Mouse (Mus musculus): ENCODE measurements around the gene Rap1gds1. TPM values are rescaled to one million over a fixed set of nuclear protein-coding genes. Genes with fewer than 3 reads are reported as not detected.

The Rap1gds1 gene
- 61.5 and 62.5 TPM in 2 replicates for polyA plus RNA-seq (2014; fragmentation: Nextera tagmentation; extraction: Ambion mirVana)

- Histone ChIP-seq H3K27me3 (replicated peaks; ENCODE audit: control insufficient read depth, insufficient read depth, low read length) (no peaks in the 10 kb centered on the region), H3K9me3 (ENCODE audit: control insufficient read depth, low read length) (no peaks in the 10 kb centered on the region), H3K4me3 (ENCODE audit: low read depth, low read length) (peak within 1 kb of the TSS; percentile 96), H3K4me2 (ENCODE audit: low read depth, low read length) (peak within 1 kb of the TSS; percentile 81), H3K36me3 (ENCODE audit: control insufficient read depth, insufficient read depth, low read length) (no peaks in the 10 kb centered on the region), H3K4me1 (ENCODE audit: control insufficient read depth, insufficient read depth, low read length) (peaks cover 8% of the 10 kb centered on the region), H3K9ac (ENCODE audit: low read depth, low read length) (peak within 1 kb of the TSS; percentile 94), H3K27ac (replicated peaks; ENCODE audit: low read depth, low read length) (peak within 1 kb of the TSS; percentile 98)
- DNase-seq (ENCODE audit: low spot score) = peak; percentile 61
- ATAC-seq (ENCODE audit: low read depth) = peak; percentile 67
- WGBS = 0% methylated on average over 14 of the region's 97 CpGs
Observed at GRCm38 (mm10) chr3:139074484-139075211, at the start of gene Rap1gds1. Gene Rap1gds1, minus strand, starts transcription at chr3:139075201.

- H3K36me3 ChIP-seq (ENCODE audit: control insufficient read depth, insufficient read depth, low read length) = no peaks in the 10 kb centered on the region
- H3K4me1 ChIP-seq (ENCODE audit: control insufficient read depth, insufficient read depth, low read length) = no peaks in the 10 kb centered on the region
- H3K27ac ChIP-seq (replicated peaks; ENCODE audit: low read depth, low read length) = no peak overlapping the region
- no peaks in the 10 kb centered on the region for H3K27me3 ChIP-seq (replicated peaks; ENCODE audit: control insufficient read depth, insufficient read depth, low read length)
- H3K9ac ChIP-seq (ENCODE audit: low read depth, low read length) = no peak overlapping the region
- H3K4me2 ChIP-seq (ENCODE audit: low read depth, low read length) = no peak overlapping the region
- DNase-seq (ENCODE audit: low spot score) (no peak), ATAC-seq (ENCODE audit: low read depth) (no peak)
- no peak overlapping the region for H3K4me3 ChIP-seq (ENCODE audit: low read depth, low read length)
- H3K9me3 ChIP-seq (ENCODE audit: control insufficient read depth, low read length) = no peaks in the 10 kb centered on the region
Observed at GRCm38 (mm10) chr3:139118446-139118845, 43.4 kb upstream of the Rap1gds1 start.

GRCm38 (mm10) chr3:139116733-139117337 lies 41.8 kb upstream of the Rap1gds1 start:
- H3K27ac ChIP-seq (replicated peaks; ENCODE audit: low read depth, low read length) = no peak overlapping the region
- no peaks in the 10 kb centered on the region for H3K9me3 ChIP-seq (ENCODE audit: control insufficient read depth, low read length)
- 67% methylated on average over 9 of the region's 9 CpGs for WGBS
- no peaks in the 10 kb centered on the region for H3K36me3 ChIP-seq (ENCODE audit: control insufficient read depth, insufficient read depth, low read length)
- no peaks in the 10 kb centered on the region for H3K27me3 ChIP-seq (replicated peaks; ENCODE audit: control insufficient read depth, insufficient read depth, low read length)
- DNase-seq (ENCODE audit: low spot score) (no peak), ATAC-seq (ENCODE audit: low read depth) (no peak)
- H3K9ac ChIP-seq (ENCODE audit: low read depth, low read length) = no peak overlapping the region
- no peak overlapping the region for H3K4me2 ChIP-seq (ENCODE audit: low read depth, low read length)
- no peak overlapping the region for H3K4me3 ChIP-seq (ENCODE audit: low read depth, low read length)
- H3K4me1 ChIP-seq (ENCODE audit: control insufficient read depth, insufficient read depth, low read length) = no peaks in the 10 kb centered on the region

- Histone ChIP-seq H3K27ac (replicated peaks; ENCODE audit: low read depth, low read length) (no peak overlapping the region), H3K4me1 (ENCODE audit: control insufficient read depth, insufficient read depth, low read length) (no peaks in the 10 kb centered on the region), H3K4me3 (ENCODE audit: low read depth, low read length) (no peak overlapping the region), H3K9ac (ENCODE audit: low read depth, low read length) (no peak overlapping the region), H3K36me3 (ENCODE audit: control insufficient read depth, insufficient read depth, low read length) (no peaks in the 10 kb centered on the region), H3K9me3 (ENCODE audit: control insufficient read depth, low read length) (no peaks in the 10 kb centered on the region), H3K27me3 (replicated peaks; ENCODE audit: control insufficient read depth, insufficient read depth, low read length) (no peaks in the 10 kb centered on the region), H3K4me2 (ENCODE audit: low read depth, low read length) (no peak overlapping the region)
- WGBS = 32% methylated on average over 3 of the region's 3 CpGs
- DNase-seq (ENCODE audit: low spot score) (no peak), ATAC-seq (ENCODE audit: low read depth) (no peak)
Observed at GRCm38 (mm10) chr3:139112335-139112973, 37.5 kb upstream of the Rap1gds1 start.

- ATAC-seq (ENCODE audit: low read depth) (no peak), DNase-seq (ENCODE audit: low spot score) (no peak)
- no peaks in the 10 kb centered on the region for H3K27me3 ChIP-seq (replicated peaks; ENCODE audit: control insufficient read depth, insufficient read depth, low read length)
- H3K4me1 ChIP-seq (ENCODE audit: control insufficient read depth, insufficient read depth, low read length) = no peaks in the 10 kb centered on the region
- no peaks in the 10 kb centered on the region for H3K9me3 ChIP-seq (ENCODE audit: control insufficient read depth, low read length)
- H3K4me2 ChIP-seq (ENCODE audit: low read depth, low read length) = no peak overlapping the region
- H3K9ac ChIP-seq (ENCODE audit: low read depth, low read length) = no peak overlapping the region
- no peak overlapping the region for H3K27ac ChIP-seq (replicated peaks; ENCODE audit: low read depth, low read length)
- no peak overlapping the region for H3K4me3 ChIP-seq (ENCODE audit: low read depth, low read length)
- H3K36me3 ChIP-seq (ENCODE audit: control insufficient read depth, insufficient read depth, low read length) = no peaks in the 10 kb centered on the region
- 81% methylated on average over 2 of the region's 2 CpGs for whole genome bisulfite sequencing
Observed at GRCm38 (mm10) chr3:139111877-139112276, 36.9 kb upstream of the Rap1gds1 start.

GRCm38 (mm10) chr3:139108176-139108575 lies 33.2 kb upstream of the Rap1gds1 start:
- DNase-seq (ENCODE audit: low spot score) (peak; percentile 77), ATAC-seq (ENCODE audit: low read depth) (peak; percentile 67; the same call in 1 of the 2 replicates)
- no peaks in the 10 kb centered on the region for H3K27me3 ChIP-seq (replicated peaks; ENCODE audit: control insufficient read depth, insufficient read depth, low read length)
- H3K36me3 ChIP-seq (ENCODE audit: control insufficient read depth, insufficient read depth, low read length) = no peaks in the 10 kb centered on the region
- no peaks in the 10 kb centered on the region for H3K9me3 ChIP-seq (ENCODE audit: control insufficient read depth, low read length)
- H3K4me2 ChIP-seq (ENCODE audit: low read depth, low read length) = no peak overlapping the region
- H3K4me1 ChIP-seq (ENCODE audit: control insufficient read depth, insufficient read depth, low read length) = no peaks in the 10 kb centered on the region
- no peak overlapping the region for H3K9ac ChIP-seq (ENCODE audit: low read depth, low read length)
- no peak overlapping the region for H3K27ac ChIP-seq (replicated peaks; ENCODE audit: low read depth, low read length)
- no peak overlapping the region for H3K4me3 ChIP-seq (ENCODE audit: low read depth, low read length)
- 61% methylated on average over 5 of the region's 5 CpGs for WGBS

- Histone ChIP-seq H3K9me3 (ENCODE audit: control insufficient read depth, low read length) (no peaks in the 10 kb centered on the region), H3K9ac (ENCODE audit: low read depth, low read length) (no peak overlapping the region), H3K4me2 (ENCODE audit: low read depth, low read length) (no peak overlapping the region), H3K27me3 (replicated peaks; ENCODE audit: control insufficient read depth, insufficient read depth, low read length) (no peaks in the 10 kb centered on the region), H3K27ac (replicated peaks; ENCODE audit: low read depth, low read length) (no peak overlapping the region), H3K4me1 (ENCODE audit: control insufficient read depth, insufficient read depth, low read length) (no peaks in the 10 kb centered on the region), H3K4me3 (ENCODE audit: low read depth, low read length) (no peak overlapping the region), H3K36me3 (ENCODE audit: control insufficient read depth, insufficient read depth, low read length) (no peaks in the 10 kb centered on the region)
- peak; percentile 41 for DNase-seq (ENCODE audit: low spot score)
- WGBS = 54% methylated on average over 2 of the region's 2 CpGs
- ATAC-seq (ENCODE audit: low read depth) = no peak
Observed at GRCm38 (mm10) chr3:139103914-139104313, 28.9 kb upstream of the Rap1gds1 start.

GRCm38 (mm10) chr3:139103346-139103745 lies 28.3 kb upstream of the Rap1gds1 start:
- H3K27me3 ChIP-seq (replicated peaks; ENCODE audit: control insufficient read depth, insufficient read depth, low read length) = no peaks in the 10 kb centered on the region
- no peaks in the 10 kb centered on the region for H3K4me1 ChIP-seq (ENCODE audit: control insufficient read depth, insufficient read depth, low read length)
- no peak overlapping the region for H3K9ac ChIP-seq (ENCODE audit: low read depth, low read length)
- 74% methylated on average over 3 of the region's 3 CpGs for WGBS
- DNase-seq (ENCODE audit: low spot score) (no peak), ATAC-seq (ENCODE audit: low read depth) (no peak)
- H3K9me3 ChIP-seq (ENCODE audit: control insufficient read depth, low read length) = no peaks in the 10 kb centered on the region
- H3K36me3 ChIP-seq (ENCODE audit: control insufficient read depth, insufficient read depth, low read length) = no peaks in the 10 kb centered on the region
- no peak overlapping the region for H3K27ac ChIP-seq (replicated peaks; ENCODE audit: low read depth, low read length)
- no peak overlapping the region for H3K4me3 ChIP-seq (ENCODE audit: low read depth, low read length)
- H3K4me2 ChIP-seq (ENCODE audit: low read depth, low read length) = no peak overlapping the region
